Mouse (Mus musculus) kidney, adult 8-10 months (tissue): ENCODE measurements around the gene Carns1.

Source experiments
- DNase-seq, 2 experiments: peaks; one replicate each; pipeline ENCODE4 v3.0.0; 2022

Gene Carns1

GRCm38 (mm10) chr19:4175368-4175947, at the start of gene Carns1:
Gene Carns1 (minus strand): TSS chr19:4175479.
- no peak for DNase-seq

DNA sequence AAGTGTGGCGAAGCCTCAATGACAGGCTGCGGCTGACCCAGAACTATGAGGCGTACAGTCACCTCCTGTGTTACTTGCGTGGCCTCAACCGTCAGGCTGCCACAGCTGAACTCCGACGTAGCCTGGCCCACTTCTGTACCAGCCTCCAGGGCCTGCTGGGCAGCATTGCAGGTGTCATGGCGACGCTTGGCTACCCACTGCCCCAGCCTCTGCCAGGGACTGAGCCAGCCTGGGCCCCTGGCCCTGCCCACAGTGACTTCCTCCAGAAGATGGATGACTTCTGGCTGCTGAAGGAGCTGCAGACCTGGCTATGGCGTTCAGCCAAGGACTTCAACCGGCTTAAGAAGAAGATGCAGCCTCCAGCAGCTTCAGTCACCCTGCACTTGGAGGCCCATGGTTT, 46.9 kb upstream of the Carns1 start:
- DNase-seq: peak; percentile 59 to 61

DNA sequence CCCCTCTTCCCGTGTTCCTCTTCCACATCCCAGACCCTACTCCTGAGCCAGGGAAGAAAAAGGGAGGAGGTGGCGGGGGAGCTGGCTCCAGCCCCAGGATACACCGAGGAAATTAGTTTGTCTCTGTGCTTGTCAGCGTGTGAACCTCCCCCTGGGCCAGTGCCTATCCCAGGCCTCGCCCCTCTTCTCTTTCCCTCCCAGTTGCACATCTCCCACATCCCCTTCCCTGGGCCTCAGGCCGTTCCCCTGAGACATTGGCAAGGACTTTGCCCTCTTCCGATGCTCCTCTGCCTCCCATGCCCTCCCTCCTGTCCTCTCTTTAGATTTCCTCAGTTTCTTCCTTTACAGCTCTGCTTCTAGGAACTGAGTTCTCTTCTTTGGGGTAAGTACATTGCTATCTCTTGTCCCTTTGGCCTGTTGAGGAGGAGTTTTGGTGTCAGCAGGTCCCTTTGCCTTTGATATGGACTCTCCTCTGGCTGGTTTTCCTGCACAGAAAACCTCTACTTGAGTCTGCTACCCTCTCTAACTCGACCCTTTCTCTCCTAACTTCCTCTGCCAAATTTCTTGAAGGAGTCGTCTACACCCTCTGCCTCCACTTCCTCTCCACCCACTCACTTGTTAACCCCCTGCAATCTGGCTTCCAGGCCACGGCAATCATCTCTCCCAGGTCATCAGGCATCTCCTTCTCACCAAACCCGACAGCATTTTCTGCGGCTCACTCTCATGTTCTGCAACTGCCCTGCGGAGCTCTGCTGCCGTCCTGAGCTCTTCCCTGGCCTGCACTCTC, 45.9 kb upstream of the Carns1 start:
- no peak for DNase-seq

- DNase-seq: no peak
These were observed 45.1 kb upstream of the Carns1 start for GRCm38 (mm10) chr19:4220416-4220815.

DNA sequence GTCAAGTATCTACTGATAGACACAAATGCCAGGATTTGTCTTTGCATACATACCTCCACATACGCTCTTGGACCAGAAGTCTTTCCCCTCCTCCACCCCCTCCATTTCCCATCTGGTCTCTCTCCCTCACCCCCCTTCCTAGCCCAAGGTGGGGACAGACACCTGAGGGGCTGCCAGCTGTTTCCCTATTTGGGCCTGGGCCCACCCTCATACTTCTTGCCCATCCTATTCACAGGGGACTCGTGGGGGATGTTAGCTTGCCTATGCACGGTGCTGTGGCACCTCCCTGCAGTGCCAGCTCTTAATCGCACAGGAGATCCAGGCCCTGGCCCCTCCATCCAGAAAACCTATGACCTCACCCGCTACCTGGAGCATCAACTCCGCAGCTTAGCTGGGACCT, 44.7 kb upstream of the Carns1 start:
- no peak for DNase-seq

DNA sequence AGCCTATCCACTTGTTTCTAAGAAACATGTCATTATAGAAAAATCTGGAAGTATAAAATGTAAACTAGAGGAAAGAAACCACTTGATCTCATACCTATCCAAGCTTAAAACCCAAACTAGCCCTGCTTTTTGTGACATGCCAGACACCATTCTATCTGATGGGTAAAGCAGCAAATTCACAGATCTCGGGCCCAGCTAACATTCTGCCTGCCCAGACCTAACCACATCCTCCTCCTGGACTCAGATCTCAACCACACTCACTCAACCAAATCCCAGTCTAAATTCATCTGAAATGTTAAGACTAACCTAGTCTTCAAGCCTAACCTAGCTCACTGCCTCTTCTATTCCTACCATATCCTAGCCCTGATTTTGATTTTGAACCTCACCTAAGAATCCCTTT, 43.5 kb upstream of the Carns1 start:
- no peak for DNase-seq

- no peak for DNase-seq
These were observed 43.0 kb upstream of the Carns1 start for GRCm38 (mm10) chr19:4218293-4218692.

- DNase-seq: no peak
These were observed 42.6 kb upstream of the Carns1 start for GRCm38 (mm10) chr19:4217855-4218254.

GRCm38 (mm10) chr19:4217140-4217539, 41.9 kb upstream of the Carns1 start:
- no peak for DNase-seq

- DNase-seq: no peak
These were observed 40.9 kb upstream of the Carns1 start for GRCm38 (mm10) chr19:4216041-4216685.

DNA sequence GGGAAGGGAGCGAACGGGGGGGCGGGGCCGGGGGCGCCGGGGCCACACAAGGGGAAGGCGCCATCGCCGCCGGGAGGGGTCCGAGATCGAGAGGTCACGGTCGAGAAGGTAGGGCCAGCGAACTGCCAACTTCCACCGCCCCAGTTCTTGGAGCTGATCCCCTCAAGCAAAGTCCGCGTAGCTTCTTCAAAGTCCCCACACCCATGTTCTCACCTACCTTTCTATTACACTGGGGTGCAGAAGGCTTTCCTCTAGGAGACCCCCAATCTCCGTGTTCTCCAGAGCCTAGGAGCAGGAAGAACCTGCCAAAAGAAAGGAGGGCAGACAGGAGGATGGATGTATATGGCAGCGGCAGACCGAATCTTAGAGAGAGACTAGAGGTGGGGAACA, 40.2 kb upstream of the Carns1 start:
- DNase-seq: no peak

DNA sequence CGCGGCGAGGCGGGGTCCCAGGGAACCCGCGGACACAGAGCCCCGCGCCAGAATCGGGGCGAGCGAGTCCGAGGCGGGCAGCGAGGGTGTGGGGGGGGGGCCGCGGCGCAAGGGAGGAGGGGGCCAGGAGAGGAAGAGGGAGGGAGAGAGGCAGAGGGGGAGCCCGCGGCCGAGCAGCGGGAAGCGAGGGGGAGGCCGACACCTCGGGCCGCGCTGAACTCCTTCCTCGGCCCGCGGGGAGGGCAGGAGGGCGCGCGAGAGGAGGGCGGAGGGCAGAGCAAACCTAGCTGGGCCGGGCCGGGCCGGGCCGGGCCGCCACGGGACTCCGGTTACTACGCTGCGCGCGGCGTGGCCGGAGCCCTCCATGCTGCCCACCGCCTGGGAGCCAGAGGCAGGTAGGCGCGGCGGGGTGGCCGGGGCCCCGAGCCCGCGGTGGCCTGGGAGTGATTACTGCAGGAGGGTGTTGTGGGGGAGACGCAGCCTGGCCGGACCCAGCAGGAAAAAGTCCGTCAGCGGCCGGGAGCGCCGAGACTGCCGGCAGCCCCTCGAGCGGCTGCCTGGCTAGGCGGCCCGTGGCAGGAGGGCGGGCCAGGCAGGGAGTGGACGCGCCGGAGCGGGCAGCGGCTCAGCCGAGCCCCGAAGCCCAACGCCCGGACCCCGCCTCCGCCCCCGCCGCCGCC, 39.6 kb upstream of the Carns1 start:
- DNase-seq: no peak

DNA sequence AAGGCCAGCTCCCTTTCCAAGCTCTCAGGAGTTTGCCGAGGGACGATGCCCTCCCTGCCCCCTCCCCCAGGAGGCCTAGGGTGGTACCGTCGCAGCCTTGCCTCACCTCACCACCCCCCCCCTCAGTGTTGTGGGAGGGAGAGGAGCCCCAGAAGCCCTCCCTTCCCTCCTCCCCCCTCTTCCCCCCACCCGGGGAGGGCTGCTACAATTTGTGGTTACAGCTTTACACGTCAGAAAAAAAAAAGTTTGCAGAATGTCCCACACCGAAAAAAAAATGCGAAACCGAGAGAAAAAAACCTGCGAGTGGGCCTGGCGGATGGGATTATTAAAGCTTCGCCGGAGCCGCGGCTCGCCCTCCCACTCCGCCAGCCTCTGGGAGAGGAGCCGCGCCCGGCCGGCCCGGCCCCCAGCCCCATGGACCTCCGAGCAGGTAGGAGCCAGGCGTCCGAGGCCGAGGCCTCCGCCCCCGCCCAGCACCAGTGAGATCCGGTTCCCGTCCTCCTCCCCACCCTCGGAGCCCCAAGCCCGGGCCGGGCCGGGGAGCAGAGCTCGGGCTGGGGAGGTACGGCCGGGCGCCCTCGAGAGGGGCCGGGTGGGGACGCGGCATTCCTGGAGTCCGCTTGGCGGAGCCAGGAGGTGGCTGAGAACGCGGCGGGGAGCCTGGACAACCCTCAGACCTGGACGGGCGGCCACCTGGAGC, 38.9 kb upstream of the Carns1 start, which contains the start of the genes Clcf1 and AC109138.7:
TSS of gene Clcf1 (plus strand) at position 168 of the 700 bp plus-strand sequence.
TSS of gene AC109138.7 (plus strand) at position 287 of the 700 bp plus-strand sequence.
- no peak for DNase-seq

GRCm38 (mm10) chr19:4213524-4213974, 38.3 kb upstream of the Carns1 start:
- peak; percentile 66 to 74 for DNase-seq

GRCm38 (mm10) chr19:4211891-4212588, 36.8 kb upstream of the Carns1 start:
- DNase-seq: no peak

- DNase-seq: no peak
These were observed 33.3 kb upstream of the Carns1 start for GRCm38 (mm10) chr19:4208563-4208962.

- DNase-seq: peak; percentile 73 to 85
These were observed 31.7 kb upstream of the Carns1 start for GRCm38 (mm10) chr19:4206971-4207370.

GRCm38 (mm10) chr19:4204889-4205288, 29.6 kb upstream of the Carns1 start:
- no peak for DNase-seq

DNA sequence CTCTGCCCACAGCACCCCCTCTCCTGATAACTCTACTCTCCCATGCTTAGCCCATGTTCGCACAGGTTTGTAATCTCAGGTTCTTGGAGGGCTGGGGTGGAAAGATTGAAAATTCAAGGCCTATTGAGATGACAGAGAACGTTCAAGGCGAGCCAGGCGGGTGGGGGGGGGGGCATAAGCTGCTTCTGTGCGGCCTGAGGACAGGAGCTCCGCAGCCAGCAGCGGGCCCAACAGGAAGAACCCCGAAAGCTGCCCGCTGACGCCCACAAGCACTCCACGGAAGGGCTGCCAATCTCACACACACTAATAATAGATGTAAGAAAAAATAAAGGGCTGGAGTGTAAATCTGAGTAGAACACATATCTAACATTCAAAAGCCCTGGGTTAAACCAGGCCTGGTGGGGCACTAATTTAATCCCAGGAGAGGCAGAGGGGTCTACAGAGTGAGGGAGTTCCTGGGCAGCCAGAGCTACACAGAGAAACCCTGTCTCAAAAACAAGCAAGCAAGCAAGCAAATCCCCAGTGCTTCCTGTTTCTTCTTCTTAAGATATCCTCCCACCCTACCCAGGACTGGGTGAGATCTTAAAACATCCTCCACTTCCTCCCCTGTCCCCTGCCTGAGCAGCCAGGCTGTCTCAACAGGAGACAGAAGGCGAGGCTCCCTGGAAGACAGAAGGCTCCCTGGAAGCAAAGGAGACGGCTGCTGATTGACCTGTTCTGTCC, 28.5 kb upstream of the Carns1 start:
- DNase-seq: no peak

- DNase-seq: no peak
These were observed 27.9 kb upstream of the Carns1 start for GRCm38 (mm10) chr19:4203148-4203547.

DNA sequence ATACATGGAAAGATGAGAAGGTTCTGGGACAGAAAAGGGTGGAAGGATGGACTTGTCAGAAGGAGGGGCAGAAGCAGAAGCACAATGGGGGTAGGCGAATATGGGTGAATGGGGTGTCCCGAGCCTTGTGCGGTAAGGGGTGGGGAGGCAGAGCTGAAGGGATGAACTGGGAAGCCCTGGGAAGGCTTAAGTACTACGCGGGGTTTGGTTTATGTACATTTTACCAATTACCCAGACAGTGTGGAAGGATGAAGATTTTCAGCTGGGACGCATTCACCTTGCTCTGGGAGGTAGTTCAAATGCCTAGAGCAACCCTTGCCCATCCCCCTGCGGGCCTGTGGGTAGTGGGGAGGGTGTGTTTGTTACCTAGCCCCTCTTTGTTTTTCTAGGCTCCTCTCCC, 26.9 kb upstream of the Carns1 start:
- DNase-seq: no peak
